Mouse (Mus musculus) frontal cortex, postnatal 36 days (tissue): ENCODE measurements around the gene Gm42791.

Experiments
- DNase-seq, 2 experiments: peaks; one replicate each; pipeline ENCODE4 v3.0.0; 2022; ENCODE audit warnings: low spot score in 2 of 2

Gene Gm42791

DNA sequence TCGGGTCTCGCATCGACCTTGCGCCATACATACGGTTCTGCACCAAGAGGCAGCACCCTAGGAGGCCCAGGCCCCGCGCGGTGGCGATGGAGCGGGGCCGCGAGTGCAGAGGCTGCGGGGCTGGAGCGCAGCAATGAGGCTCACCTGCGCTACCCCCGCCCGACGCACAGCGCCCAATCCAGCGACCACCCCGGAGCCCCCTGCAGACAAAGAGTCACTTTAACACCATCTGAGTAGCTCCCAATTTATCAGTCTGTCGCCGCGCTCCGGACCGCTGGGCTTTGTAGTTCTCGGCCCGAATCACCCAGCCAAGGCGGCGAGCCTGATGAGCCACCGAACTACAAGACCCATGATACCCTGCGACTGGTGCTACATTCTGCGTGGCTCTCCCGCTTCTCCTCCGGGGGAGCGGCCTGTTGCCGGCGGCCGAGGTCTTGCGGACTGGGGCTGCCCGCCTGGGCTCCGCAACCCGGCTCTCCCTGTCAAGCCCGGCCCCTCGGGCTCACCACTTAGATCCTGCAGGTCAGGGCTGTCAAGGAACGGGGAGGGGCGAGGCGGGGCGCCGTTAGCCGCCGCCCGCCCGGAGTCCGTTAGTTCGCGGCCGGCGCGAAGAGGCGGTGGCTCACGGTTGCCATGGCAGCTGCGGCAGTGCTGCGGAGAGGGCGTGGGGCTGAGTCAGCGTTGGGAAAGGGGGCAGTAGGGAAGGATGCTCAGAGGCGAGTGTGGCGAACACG, 66.4 kb downstream of the Gm42791 start:
- DNase-seq = peak; percentile 95 to 97

DNA sequence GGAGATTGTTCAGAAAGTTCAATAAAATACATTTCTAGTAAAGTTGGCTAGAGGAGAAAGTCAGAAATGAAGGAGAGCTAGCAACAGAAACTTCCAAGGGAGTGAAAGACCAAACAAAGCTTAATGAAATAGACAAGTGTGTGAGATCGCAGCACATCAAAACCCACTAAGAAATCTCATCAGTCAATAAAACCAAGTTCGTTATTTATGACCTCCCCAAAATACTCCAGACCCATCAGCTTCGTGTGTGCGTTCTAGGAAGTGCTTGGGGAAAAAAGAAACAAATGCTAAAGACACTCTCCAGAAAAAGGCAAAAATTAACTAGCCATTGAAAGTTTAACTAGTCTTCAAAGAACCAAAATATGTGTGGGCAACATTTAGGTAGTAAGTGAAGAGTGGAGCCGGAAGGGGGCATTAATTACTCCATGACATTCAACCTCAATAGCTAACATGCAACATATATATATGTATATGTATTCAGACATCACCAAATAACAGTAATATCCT, 67.2 kb downstream of the Gm42791 start:
- no peak for DNase-seq

DNA sequence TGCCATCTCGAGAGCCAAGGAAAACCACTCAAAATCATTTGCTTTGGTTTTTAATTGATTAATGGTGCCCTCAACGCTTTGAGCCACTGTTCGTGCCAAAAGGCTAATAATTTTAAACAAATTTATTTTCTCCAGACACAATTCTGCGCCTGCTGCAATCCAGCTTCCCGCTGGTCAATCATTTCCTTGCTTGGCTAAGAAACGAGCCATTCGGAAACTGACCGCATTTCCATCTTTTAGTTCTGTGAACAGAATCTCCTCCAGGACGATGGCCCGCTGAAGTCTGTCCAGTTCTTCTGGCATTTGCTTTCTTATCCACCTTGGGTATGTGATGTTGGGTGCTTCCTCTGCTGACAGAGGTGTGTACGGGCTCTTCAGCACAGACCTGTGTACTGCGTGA, 70.4 kb downstream of the Gm42791 start:
- no peak for DNase-seq

DNA sequence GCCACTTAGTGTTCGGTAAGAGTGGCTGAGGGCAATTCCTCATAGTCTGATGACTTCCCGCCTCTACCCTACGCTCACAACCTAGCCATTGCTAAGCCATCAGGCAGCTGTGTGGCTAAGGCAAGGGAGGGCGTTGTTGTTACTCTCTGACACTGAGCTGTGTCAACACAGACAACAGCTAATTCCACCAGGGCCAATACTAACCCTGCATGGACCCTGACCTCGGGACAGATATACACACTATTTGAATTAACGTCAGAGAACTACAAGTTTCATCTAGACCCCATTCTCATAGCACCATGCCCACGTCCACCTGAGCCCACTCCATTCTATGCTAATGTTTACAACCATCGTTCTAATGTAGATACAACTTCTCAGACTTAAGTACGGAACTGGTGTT, 70.9 kb downstream of the Gm42791 start:
- no peak for DNase-seq

DNA sequence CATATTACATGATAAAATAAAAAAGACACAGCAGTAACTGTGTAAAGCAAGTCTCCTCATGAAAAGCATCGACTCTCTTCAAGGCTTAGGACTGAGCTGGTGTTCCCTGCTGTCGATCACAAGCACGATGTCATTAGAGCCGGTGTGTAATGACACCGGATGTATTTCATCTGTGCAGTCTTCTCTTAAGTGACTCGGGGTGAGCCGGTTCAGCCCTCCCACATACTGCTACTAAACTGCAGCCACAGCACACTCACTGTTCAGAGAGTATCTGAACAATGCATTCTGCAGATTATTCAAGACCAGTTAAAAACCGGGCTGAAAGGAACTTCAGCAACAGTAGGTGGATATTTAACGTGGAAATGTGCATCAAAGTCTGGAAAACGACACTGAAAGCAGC, 71.5 kb downstream of the Gm42791 start:
- no peak for DNase-seq

DNA sequence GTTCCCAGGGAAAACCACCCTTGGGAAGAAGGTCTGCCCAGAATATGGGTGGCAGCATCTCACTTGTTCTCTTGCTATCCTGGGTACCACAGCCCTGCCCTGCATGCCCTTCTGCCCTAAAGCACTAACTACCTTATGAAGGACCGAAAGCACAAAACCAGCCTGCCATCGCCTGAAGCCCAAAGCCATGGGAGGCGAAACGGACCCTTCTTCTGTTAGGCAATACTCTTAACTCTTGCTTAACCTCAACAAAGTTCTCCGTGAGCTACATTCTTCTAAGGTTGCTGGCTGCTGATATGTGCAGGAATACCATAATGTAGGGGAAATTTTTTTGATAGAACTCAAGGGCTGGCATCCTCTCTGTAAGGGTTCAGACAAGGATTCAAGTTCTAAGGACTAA, 72.2 kb downstream of the Gm42791 start:
- no peak for DNase-seq

DNA sequence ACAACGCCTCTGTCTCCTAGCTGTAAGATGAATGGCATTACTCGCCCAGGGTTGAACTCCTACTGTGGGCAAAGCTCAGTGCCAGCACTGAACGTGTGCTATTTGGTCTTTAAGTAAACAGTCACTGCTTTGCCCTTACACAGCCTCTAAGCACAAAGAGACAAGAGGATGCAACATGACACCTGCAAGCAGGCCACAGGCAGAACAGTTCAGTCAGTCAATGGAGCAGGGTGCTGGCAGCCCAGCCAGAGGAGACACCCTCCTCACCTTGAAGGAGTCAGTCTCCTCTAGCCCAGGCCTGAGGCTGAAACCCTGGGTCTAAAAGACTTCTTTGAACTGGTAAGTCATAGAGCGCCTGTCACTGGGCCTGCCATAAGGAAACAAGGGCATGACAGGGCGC, 76.9 kb downstream of the Gm42791 start:
- no peak for DNase-seq

DNA sequence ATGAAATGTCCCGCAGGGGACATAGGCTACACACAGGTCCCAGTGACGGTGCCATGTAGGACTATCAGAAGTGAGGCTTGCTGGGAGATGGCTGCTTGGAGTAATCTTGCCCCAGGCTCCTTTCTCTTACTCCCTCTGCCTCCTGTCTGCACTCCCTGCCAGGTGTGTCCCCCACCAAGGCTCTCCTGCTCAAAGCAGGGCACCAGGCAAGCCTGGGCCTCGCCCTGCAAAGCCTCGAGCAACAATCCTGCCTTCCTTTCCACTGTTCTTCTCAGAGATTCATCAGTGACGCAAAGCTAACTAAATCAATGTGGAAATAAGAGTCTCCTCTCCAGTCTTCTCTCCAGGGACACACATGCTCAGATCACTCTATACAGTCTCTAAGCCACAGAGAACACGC, 78.2 kb downstream of the Gm42791 start:
- DNase-seq = no peak

DNA sequence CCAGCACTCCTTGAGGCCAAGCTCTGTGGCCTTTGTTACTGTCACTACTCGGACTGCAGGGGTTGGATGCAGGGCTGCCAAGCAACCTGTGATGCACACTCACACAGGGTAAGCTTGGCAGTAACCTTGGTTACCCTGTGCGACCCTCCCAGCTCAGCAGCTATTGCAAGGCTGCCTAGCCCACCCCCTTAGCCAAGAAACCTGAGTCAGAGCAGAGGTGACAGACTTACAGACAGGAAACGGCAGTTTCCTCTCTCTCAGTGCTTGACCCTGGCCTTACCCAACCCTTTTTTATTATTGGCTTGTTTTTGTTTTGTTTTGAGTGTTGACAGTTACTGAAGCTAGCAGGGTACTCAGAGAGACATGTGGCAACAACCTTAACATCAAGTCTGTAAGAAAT, 82.7 kb downstream of the Gm42791 start:
- DNase-seq = no peak

DNA sequence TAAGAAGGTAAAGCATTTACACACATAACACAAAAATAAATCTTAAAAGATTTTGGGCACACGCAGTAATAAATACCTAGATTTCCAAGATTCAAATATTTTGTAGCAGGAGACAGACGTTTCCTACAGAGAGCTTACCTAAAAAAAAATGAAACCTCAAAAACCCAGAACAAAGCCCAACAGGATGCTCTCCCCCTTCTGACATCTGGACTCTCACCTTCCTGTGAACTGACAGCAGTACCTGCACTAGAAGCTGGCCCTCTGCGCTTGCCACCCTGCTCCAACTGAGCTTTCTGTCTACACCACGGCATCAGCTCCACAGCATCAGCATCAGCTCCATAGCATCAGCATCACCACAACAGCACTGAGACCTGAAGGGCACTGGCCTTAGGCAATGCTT, 84.9 kb downstream of the Gm42791 start:
- no peak for DNase-seq

DNA sequence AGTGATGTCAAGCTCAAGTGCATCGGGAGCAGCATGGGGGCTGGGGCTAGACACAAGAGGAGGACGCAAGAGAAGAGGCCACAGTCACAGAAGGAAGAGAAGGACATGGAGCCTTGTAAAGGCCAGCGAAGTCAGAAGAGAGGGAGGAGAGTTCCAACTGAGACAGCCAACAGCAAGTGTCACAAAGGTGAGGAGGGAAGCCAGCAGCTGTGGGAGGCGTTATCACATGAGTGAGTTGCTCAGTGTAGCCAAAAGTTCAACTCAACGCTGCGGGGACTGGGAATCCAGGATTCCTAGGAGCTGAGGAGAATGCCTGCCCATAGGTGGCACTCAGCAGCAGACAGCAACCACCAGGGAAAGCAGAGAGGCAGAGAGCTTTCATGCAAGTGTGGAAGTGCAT, 85.5 kb downstream of the Gm42791 start:
- DNase-seq = no peak

DNA sequence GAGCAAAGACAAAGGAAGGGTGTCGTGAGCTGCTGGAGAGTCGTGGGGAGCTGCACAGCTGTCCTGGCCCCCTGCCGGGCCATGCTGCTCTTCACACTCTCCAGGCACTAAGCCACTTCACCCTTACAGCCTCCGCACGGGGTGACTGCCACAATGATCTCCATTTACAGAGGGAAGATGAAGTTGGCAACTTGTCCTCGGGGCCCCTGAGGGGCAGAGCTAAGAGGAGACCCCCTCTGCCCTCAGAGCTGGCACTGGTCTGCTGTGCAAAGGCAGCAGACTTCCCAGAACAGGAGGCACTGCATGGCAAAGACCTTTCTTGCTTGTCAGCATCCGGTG, 85.9 kb downstream of the Gm42791 start:
- no peak for DNase-seq

DNA sequence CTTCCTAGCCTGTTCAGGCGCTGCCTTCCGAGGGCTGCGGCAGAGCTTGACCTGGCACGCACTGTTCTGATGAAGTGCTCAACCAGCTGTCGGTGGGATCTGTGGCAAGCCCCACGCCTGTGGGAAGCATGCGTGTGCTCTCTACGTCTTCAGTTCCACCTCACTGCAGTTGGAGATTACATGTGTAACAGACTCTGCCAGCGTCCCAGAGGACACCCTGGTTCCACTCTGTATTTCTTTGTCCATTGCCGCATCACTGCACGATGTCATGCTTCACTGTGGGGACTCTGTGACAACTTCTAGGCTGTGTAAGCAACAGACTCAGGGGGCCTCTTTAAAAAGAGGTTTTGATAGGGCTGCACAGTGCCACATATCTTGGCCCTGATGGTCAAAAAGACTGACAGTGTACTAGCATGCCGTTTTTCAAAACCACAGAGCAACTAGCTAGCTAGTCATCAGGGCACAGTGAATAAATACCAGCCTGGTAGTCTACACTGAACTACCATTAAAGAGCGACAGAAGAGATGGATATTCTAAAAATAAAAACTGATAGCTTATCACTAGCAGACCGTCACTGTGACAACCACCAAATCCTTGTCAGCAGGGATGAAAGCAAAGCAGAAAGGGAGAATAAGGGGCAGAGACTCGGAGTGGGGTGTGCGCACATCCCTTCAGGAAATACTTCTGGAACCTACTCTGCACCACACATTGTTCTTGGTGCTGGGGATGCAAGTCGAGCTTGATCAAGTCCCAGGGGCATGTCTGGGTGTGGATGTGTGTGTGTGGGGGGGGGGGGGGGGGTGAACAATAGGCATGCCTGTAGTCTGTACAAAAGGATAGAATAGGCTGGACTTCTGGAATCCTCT, 86.5 kb downstream of the Gm42791 start:
- DNase-seq = no peak

DNA sequence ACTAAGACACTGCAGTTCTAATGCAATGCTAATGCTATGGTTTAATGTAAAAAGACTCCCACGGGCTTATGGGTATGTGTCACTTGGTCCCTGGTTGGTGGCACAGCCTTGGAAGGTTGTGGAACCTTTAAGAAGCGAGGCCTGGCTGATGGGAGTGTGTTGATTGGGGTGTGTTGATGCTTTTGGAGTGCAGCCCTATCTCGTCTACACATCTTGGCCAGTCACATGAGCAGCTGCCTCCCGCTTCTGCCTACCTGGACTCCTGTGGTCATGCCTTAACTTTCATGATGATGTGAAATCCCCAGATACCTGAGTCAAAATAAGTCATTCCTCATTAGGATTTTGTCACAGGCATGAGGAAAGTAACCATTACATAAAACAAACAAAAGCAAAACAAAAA, 88.6 kb downstream of the Gm42791 start:
- no peak for DNase-seq

DNA sequence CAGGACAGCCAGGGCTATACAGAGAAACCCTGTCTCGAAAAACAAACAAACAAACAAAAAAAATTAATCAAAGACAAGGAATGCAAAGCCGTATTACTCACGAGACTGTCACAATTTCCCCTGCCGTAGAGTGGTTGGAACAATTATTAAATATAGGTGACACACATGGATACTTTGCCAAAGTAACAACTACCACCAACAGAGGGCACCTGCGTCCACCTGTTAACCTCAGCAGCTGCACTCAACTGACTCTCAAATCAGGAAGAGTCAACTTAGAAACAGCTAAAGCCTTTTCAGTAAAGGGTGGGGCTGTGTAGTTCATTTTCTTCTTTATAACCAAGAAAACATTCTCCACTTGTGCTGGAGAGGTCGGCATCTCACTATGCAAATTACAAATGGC, 90.1 kb downstream of the Gm42791 start:
- no peak for DNase-seq

DNA sequence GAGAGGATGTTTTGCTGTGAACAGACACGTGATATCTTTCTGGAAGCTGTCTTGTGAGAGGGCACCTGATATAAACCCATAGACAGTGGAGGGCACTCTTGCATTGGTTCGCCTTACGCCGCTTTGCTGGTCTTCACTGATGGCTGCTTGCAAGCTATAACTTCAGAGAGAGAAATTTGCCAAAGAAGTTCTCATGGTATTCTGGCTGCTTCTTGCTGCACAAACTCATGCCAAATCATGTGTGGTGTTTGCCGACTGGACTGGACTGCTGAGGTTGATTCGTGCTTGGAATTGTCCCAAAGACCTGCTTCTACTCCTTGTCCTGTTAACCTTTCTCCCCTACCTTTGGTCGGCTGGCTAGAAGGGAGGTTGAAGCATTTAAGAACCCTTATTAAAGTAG, 95.6 kb downstream of the Gm42791 start:
- no peak for DNase-seq

DNA sequence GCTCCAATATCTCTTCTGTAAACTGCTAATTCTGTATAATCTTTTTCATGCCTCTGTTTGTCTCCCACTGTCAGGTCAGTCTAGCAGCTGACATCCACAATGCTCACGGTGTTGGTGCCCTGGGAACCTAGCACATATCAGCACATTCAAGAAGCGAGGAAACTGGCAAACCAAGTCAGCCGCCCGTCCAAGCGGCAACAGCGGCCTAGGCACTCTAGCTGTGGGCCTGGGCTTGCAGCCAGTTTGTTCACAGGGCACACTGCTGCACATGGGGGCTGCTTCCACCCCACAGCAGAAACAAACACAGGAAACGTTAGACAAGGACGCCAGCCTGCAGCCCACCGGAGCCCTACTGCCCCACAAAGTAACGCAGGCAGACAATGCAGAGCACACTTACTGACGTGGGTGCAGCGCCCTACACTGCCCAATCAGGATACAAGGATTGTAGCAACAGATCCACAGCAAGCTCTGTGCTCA, 97.0 kb downstream of the Gm42791 start:
- no peak for DNase-seq

DNA sequence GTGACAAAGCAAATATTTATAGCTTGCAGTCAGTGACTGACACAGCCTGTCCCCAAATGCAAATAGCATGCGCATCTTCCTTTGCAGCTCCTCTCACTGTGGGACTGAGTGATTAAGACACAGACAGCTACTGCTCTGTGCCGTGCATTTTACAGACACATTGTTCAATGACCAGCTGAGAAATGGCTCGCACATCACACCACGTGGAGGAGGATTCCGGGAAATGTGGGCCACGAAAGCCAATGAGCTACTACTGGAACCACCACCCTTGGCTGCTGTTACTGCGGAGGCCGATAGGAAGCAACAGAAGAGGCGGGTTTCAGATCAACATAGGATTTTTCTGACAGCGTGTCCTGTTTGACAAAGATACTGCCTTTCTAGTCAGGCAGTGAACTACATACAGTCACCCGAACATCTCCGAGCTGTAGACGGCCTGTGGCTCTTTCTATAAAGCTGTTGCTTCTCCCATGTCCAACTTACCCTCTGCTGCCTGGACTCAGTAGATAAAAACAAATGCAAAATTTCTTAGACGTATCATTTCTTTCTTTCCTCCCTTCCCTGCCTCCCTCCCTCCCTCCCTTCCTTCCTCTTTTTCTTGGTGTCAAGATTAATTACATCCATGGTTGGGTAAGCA, 97.8 kb downstream of the Gm42791 start:
- DNase-seq = peak; percentile 61 to 72

DNA sequence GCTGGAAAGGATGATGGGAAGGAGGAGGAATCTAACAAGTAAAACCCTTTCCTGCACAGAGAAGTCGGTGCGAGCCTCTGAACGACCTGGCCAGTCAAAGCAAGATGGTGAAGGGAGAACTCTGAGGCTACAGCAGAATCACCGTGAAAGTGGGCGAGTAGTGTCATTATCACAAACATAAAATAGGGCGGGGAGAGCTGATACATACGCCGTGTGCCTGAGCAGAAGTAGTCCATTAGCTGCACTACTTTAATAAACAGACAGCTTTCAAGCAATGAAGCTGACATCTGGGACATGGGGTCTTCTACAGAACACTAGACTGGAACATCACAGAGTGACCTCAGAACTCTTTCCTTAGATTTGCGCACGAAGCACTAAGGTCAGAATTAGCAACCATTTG, 98.4 kb downstream of the Gm42791 start:
- DNase-seq = no peak

DNA sequence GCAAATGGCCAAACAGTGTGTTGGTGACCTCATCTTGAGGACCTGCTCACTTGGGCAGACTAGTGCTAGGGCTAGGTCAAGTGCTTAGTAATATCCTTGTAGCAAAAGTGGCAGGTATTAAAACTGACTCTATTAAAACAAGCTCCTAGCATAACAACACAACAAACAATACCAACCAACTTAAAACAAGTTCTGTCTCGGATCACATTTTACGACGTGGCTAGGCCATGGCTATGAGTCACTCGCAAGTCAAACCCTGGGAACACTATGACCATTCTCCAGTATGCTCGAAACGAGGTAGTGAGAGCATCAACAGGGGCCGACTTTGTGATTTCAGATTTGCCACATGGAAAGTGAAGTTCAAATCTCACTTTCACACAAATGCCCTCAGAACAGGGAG, 99.1 kb downstream of the Gm42791 start:
- no peak for DNase-seq

DNA sequence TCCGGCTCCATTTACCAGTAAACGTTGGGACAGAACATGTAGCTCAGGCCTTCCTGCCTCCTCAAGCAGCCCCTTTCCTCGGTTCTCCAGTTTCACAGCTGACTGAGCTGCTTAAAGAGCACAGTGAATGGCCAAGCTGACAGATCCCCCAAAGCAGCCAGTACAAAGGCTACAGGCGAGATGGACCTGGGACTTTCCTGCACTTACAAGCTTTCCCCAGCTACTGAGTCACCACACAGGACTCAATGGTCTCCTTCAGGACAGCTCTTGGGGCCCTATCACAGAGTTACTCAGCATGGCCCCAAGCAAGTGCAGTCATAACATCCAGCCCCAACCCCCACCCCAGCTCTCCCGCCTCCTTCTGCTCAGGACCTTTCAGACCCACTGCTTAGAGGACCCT, 99.9 kb downstream of the Gm42791 start:
- no peak for DNase-seq

DNA sequence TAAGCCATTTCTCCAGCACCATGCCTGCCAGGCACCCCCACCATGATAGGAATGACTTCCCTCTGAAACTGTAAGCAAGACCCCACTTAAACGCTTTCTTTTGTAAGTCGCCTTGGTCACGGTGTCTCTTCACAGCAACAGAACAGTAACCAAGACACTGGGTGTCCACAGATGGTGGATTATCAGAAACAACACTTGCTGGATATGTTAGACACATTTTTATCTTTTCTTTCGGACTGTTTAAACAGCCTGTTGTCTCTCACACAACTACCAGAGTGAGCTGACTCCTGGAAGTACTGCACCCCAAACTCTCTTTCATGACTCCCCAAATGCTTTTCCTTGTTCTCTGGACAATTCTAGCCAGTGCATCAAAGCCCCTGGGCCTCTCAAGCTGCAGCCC, 104.7 kb downstream of the Gm42791 start:
- DNase-seq = no peak

DNA sequence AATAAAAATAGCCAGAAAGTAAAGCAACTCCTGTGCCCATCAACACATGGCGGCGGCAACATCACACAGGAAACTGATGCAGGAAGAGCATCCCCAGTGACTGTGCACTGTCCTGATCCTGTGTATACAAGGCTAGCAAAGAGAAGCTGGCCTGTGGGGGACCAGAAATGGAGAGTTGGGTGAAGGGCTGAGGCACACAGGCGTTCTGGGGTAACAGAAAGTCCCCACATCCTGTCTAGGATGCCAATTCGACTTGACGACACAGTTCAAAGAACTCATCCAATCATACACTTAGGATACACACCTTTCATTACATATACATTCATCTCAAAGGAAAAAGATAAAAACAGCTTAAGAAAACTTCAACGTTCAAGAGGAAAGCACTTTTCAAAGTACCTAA, 106.9 kb downstream of the Gm42791 start:
- no peak for DNase-seq
